Mouse (Mus musculus) layer of hippocampus, postnatal 14 days (tissue): Measurements from ENCODE around the gene Hist1h3d. TPM values are rescaled to one million over a fixed set of nuclear protein-coding genes. Genes with fewer than 3 reads are reported as not detected.

Experiments
- DNase-seq, 2 experiments: peaks; one replicate each; pipeline ENCODE4 v3.0.0; 2021 to 2022; ENCODE audit warnings: low spot score in 2 of 2, mixed read lengths in 1 of 2
- microRNA-seq, 2 experiments: library from miRNA; unstranded; fragments of <30 nt; microRNA quantifications; one replicate each; pipeline ENCODE4 v1.2.0; 2021
- total RNA-seq, 2 experiments: library from RNA; stranded (reverse); gene quantifications; 2 replicates each; pipeline ENCODE4 v1.2.3; 2021

Hist1h3d gene
- total RNA-seq, 2 experiments from 2014 or later, result 11.1 to 12.1 TPM

DNA sequence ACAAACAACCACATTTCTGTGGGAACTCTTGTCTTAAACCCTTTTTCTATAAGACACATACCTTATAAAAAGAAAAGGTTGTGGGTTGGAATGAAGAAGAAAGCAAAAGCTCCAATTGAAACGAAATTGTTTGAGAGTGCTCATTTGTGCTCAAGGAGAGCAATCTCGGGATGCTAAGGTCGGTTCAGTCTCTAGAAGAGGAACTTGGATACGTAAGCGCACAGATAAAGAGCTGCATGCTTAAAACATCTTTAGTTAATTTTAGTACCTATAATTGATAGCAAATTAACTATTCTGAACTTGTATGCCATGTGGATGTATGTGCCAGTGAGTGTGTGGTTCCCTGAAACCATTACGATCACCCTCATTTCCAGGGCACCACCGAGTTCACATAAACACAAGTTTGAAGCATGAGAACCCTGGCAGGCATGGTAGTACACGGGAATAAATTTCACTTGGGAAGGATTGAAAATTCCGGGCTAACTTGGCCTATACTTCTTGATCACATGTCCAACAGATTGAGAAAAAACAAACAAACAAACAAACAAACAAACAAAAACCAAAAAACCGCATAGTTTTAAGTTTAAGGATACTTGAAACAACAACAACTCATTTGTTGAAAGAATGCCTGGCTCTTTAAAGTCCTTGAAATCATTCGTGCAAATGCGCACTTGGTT, 44.6 kb downstream of the Hist1h3d start:
- no peak for DNase-seq

DNA sequence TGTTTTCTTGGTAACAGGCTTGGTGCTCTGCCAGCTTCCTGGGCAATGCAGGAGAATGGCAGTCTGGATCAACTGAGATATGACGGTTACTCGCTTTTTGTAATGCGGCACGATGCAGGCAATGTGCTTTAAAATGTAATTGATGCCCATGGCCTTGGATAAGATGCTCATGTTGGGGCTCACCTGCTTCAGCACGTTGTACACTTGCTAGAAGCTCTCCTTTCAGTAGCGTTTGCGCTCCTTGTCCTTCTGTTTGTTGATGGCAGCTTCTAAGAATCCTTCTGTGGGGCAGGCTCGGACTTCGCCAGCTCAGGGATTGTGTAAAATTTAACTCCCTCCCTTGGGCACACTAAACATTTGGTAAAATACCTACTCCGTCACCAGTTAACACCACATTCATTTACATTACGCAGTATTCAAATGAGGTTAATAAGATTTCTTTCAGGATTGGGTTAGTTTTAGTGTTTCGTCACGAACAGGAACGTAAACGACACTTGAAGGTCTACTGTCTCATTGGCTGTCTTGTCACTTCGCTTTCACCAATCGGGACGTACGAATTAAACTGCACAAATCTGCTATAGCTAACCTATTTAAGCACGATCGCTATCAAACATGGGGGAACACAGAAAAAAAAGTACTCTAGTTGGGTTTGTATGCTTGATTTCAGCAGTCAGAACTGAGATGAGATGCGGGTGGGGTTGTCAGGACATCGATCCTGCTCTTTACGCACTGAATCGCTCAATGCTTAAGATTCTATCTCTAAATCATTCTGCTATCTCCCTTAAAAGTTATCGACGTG, 45.4 kb downstream of the Hist1h3d start, which contains the start of gene Hist1h2be:
Gene Hist1h2be (minus strand): TSS at position 392 of the 799 bp plus-strand sequence.
- DNase-seq, result peak; percentile 81 to 91

DNA sequence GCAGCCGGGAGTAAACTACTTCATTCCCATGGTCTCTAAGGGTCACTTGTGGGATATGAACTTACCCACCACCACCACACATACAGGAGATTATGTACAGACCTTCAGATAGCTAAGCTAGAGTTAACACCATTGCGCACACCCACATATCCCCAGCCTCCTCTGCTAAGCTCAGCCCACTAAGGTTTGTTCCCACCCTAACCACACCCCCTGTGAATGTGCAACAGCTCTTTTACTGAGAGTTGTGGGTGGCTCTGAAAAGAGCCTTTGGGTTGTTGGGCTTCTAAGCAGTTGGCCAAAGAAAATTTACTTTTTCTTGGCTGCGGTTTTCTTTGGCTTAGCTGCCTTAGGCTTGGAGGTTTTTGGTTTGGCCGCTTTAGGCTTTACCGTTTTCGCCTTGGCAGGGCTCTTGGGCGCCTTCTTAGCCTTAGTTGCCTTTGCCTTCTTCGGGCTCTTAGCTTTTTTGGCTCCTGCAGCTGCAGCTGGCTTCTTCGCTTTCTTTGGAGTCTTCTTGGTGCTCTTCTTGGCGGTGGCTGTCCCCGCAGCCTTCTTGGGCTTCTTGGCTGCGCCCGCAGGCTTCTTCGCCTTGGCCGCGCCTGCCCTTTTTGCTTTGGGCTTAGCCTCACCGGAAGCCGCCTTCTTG, 46.1 kb downstream of the Hist1h3d start:
- DNase-seq, result peak; percentile 61 to 75

DNA sequence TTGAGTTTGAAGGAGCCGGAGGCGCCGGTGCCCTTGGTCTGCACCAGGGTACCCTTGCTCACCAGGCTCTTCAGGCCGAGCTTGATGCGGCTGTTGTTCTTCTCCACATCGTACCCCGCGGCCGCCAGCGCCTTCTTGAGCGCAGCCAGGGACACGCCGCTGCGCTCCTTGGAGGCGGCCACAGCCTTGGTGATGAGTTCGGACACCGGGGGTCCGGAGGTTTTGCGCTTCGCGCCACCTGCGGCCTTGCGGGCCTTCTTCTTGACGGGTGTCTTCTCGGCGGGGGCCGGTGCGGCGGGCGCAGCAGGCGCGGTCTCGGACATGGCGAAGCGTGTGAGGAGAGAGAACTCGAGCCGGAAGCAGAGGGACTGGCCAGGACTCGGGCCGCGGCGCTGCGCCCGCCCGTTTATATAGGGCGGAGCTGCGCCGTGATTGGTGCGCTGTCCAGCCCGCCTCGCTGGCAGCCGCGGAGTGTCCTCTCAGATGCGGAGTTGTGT, 46.7 kb downstream of the Hist1h3d start, which contains the start of gene Hist1h1e:
Gene Hist1h1e (minus strand): TSS at position 384 of the 497 bp plus-strand sequence.
- peak; percentile 78 to 88 for DNase-seq

DNA sequence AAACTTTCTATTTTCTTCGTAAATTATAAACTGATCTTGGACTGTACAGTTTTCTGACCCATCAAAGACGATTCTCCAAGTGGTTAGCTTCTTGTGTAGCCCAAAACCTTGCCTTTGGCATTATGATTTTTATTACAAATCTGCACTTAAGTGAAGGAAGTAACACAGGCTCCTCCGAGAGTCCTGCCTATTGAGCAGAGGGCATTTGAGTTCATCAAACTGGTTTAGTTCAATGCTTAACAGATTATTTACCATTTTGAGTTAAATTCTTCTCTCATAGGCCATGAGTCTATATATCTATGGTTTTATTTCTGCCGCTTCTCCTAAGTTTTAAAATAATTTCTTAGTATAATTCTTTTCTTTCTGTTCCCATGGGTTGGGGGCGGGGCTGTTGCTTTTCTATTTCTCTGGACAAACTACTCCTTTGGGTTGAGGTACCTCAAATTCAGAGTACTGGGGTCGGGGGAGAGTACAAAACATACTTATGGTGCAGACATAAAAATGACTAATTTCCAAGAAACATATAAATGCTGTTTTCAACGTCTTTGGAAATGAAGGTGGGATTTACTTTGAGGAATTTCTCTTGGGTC, 47.4 kb downstream of the Hist1h3d start:
- DNase-seq, result no peak

Small RNA genes lying within 50 kb of the gene (microRNA-seq; reads per million reads assigned to microRNA genes)
- gene Gm44297 (0 reads per million in 2 experiments), gene Gm44359 (0 reads per million in 2 experiments), gene Gm44394 (0 reads per million in 2 experiments)

Other genes with a start within 250 kb of the Hist1h3d start
- 10 to 100 TPM; 34.9 to 39.8 TPM for gene Zfp322a, start 206.6 kb upstream of the Hist1h3d start, total RNA-seq
- 1 to 10 TPM; 7.0 TPM for gene Abt1, start 151.9 kb upstream of the Hist1h3d start, total RNA-seq
- not detected for gene Btn1a1, start 109.9 kb upstream of the Hist1h3d start, total RNA-seq
- 1 to 10 TPM in 1 of 2 experiments, under 1 TPM in 1; 0.58 to 1.0 TPM for gene Btn2a2, start 86.9 kb upstream of the Hist1h3d start, total RNA-seq
- 100 to 1,000 TPM; 253 to 315 TPM for gene Hist1h4h, start 44.7 kb upstream of the Hist1h3d start, total RNA-seq
- gene Hist1h2af, start 41.9 kb upstream of the Hist1h3d start, total RNA-seq, result 10 to 100 TPM; 23.4 to 33.5 TPM
- 10 to 100 TPM in 1 of 2 experiments, 1 to 10 TPM in 1; 3.7 to 12.5 TPM for gene Hist1h3g, start 40.3 kb upstream of the Hist1h3d start, total RNA-seq
- 1 to 10 TPM; 1.2 to 1.9 TPM for gene Hist1h2bh, start 32.4 kb upstream of the Hist1h3d start, total RNA-seq
- 10 to 100 TPM; 19.7 to 24.2 TPM for gene Hist1h3f, start 31.7 kb upstream of the Hist1h3d start, total RNA-seq
- 100 to 1,000 TPM; 122 to 142 TPM for gene Hist1h4f, start 24.1 kb upstream of the Hist1h3d start, total RNA-seq
- 1 to 10 TPM; 4.6 to 4.8 TPM for gene Hist1h1d, start 22.5 kb upstream of the Hist1h3d start, total RNA-seq
- 10 to 100 TPM; 60.0 to 69.0 TPM for gene Hist1h3e, start 13.4 kb upstream of the Hist1h3d start, total RNA-seq
- 10 to 100 TPM; 10.3 TPM for gene Hist1h2ae, start 4.5 kb upstream of the Hist1h3d start, total RNA-seq
- gene Hist1h2bg, start 4.4 kb upstream of the Hist1h3d start, total RNA-seq, result 10 to 100 TPM; 93.3 to 96.2 TPM
- 10 to 100 TPM; 32.6 to 42.1 TPM for gene Hist1h2bf, start 1.6 kb upstream of the Hist1h3d start, total RNA-seq
- 1 to 10 TPM; 1.1 to 9.9 TPM for gene Hist1h2ad, start 1.4 kb upstream of the Hist1h3d start, total RNA-seq
- gene Hist1h4d, start 5.8 kb downstream of the Hist1h3d start, total RNA-seq, result 100 to 1,000 TPM; 128 to 149 TPM
- gene Hist1h2be, start 45.4 kb downstream of the Hist1h3d start, total RNA-seq, result 1 to 10 TPM; 6.8 to 8.7 TPM
- gene Hist1h1e, start 46.8 kb downstream of the Hist1h3d start, total RNA-seq, result 10 to 100 TPM; 63.5 to 74.1 TPM
- gene Hist1h2ac, start 108.2 kb downstream of the Hist1h3d start, total RNA-seq, result 1 to 10 TPM; 2.9 TPM
- 10 to 100 TPM; 37.1 to 42.7 TPM for gene Hist1h2bc, start 108.4 kb downstream of the Hist1h3d start, total RNA-seq
- gene Hist1h1t, start 120.1 kb downstream of the Hist1h3d start, total RNA-seq, result not detected
- gene Hist1h4c, start 122.7 kb downstream of the Hist1h3d start, total RNA-seq, result 100 to 1,000 TPM in 1 of 2 experiments, 10 to 100 TPM in 1; 94.6 to 106 TPM
- gene Hfe, start 135.1 kb downstream of the Hist1h3d start, total RNA-seq, result 1 to 10 TPM; 3.4 to 5.4 TPM
- 10 to 100 TPM; 64.6 to 74.5 TPM for gene Hist1h1c, start 163.0 kb downstream of the Hist1h3d start, total RNA-seq
- 10 to 100 TPM; 11.9 to 12.2 TPM for gene Hist1h3c, start 169.8 kb downstream of the Hist1h3d start, total RNA-seq
- gene Hist1h2bb, start 171.0 kb downstream of the Hist1h3d start, total RNA-seq, result 10 to 100 TPM; 19.6 to 29.4 TPM
- gene Hist1h2ab, start 175.4 kb downstream of the Hist1h3d start, total RNA-seq, result 10 to 100 TPM; 27.5 to 46.6 TPM
- 10 to 100 TPM; 26.7 to 45.4 TPM for gene Hist1h3b, start 176.5 kb downstream of the Hist1h3d start, total RNA-seq
- gene Hist1h4b, start 181.2 kb downstream of the Hist1h3d start, total RNA-seq, result 10 to 100 TPM; 57.3 to 79.4 TPM
- 10 to 100 TPM; 51.4 to 65.1 TPM for gene Hist1h4a, start 185.5 kb downstream of the Hist1h3d start, total RNA-seq
- gene Hist1h3a, start 186.6 kb downstream of the Hist1h3d start, total RNA-seq, result 10 to 100 TPM; 29.8 to 47.4 TPM
- 10 to 100 TPM; 22.8 to 32.9 TPM for gene Hist1h1a, start 187.9 kb downstream of the Hist1h3d start, total RNA-seq
- not detected for gene Trim38, start 194.2 kb downstream of the Hist1h3d start, total RNA-seq
- gene Slc17a2, start 231.2 kb downstream of the Hist1h3d start, total RNA-seq, result under 1 TPM; 0.10 to 0.18 TPM